Mouse (Mus musculus): ENCODE measurements at regions not wholly inside any gene's neighbourhood (a gene's known extent, or its start where the extent isn't known, plus 50 kb on each side); places are given as distances from the start of the nearest gene placed in this dataset.

- no peaks in the 10 kb centered on the region for H3K4me1 ChIP-seq (replicated peaks)
- H3K27ac ChIP-seq, result no peak overlapping the region
- 82% methylated on average over 5 of the region's 5 CpGs for WGBS
- H3K9me3 ChIP-seq, result no peaks in the 10 kb centered on the region
- H3K27me3 ChIP-seq (ENCODE audit: insufficient read depth, poor library complexity, severe bottlenecking), result no peaks in the 10 kb centered on the region
- no peaks in the 10 kb centered on the region for H3K36me3 ChIP-seq
- DNase-seq (ENCODE audit: low spot score), result no peak
- no peak overlapping the region for H3K4me3 ChIP-seq
Measured at GRCm38 (mm10) chr6:49655241-49655640, 167.3 kb upstream of the Npy start.

GRCm38 (mm10) chr6:49656359-49657280 lies 165.9 kb upstream of the Npy start:
- H3K27me3 ChIP-seq (ENCODE audit: insufficient read depth, poor library complexity, severe bottlenecking), result no peaks in the 10 kb centered on the region
- no peaks in the 10 kb centered on the region for H3K4me1 ChIP-seq (replicated peaks)
- no peak for DNase-seq (ENCODE audit: low spot score)
- 77% methylated on average over 13 of the region's 13 CpGs for WGBS
- H3K27ac ChIP-seq, result no peak overlapping the region
- H3K9me3 ChIP-seq, result no peaks in the 10 kb centered on the region
- no peaks in the 10 kb centered on the region for H3K36me3 ChIP-seq
- no peak overlapping the region for H3K4me3 ChIP-seq

GRCm38 (mm10) chr6:49657988-49658387 lies 164.5 kb upstream of the Npy start:
- 80% methylated on average over 9 of the region's 9 CpGs for WGBS
- DNase-seq (ENCODE audit: low spot score), result no peak
- H3K4me1 ChIP-seq (replicated peaks), result no peaks in the 10 kb centered on the region
- no peaks in the 10 kb centered on the region for H3K27me3 ChIP-seq (ENCODE audit: insufficient read depth, poor library complexity, severe bottlenecking)
- no peaks in the 10 kb centered on the region for H3K9me3 ChIP-seq
- H3K27ac ChIP-seq, result no peak overlapping the region
- no peak overlapping the region for H3K4me3 ChIP-seq
- no peaks in the 10 kb centered on the region for H3K36me3 ChIP-seq

GRCm38 (mm10) chr6:49670991-49671390 lies 151.5 kb upstream of the Npy start:
- H3K36me3 ChIP-seq, result no peaks in the 10 kb centered on the region
- 91% methylated on average over 5 of the region's 5 CpGs for WGBS
- no peak for DNase-seq (ENCODE audit: low spot score)
- no peak overlapping the region for H3K27ac ChIP-seq
- H3K4me3 ChIP-seq, result no peak overlapping the region
- H3K4me1 ChIP-seq (replicated peaks), result no peaks in the 10 kb centered on the region
- H3K9me3 ChIP-seq, result no peaks in the 10 kb centered on the region
- no peaks in the 10 kb centered on the region for H3K27me3 ChIP-seq (ENCODE audit: insufficient read depth, poor library complexity, severe bottlenecking)

- 90% methylated on average over 2 of the region's 2 CpGs for WGBS
- no peaks in the 10 kb centered on the region for H3K9me3 ChIP-seq
- no peaks in the 10 kb centered on the region for H3K27me3 ChIP-seq (ENCODE audit: insufficient read depth, poor library complexity, severe bottlenecking)
- H3K27ac ChIP-seq, result no peak overlapping the region
- DNase-seq (ENCODE audit: low spot score), result no peak
- no peaks in the 10 kb centered on the region for H3K4me1 ChIP-seq (replicated peaks)
- H3K36me3 ChIP-seq, result no peaks in the 10 kb centered on the region
- no peak overlapping the region for H3K4me3 ChIP-seq
Measured at GRCm38 (mm10) chr6:49671912-49672311, 150.6 kb upstream of the Npy start.

- no peaks in the 10 kb centered on the region for H3K36me3 ChIP-seq
- 91% methylated on average over 4 of the region's 4 CpGs for WGBS
- no peak for DNase-seq (ENCODE audit: low spot score)
- H3K4me3 ChIP-seq, result no peak overlapping the region
- H3K27ac ChIP-seq, result no peak overlapping the region
- no peaks in the 10 kb centered on the region for H3K27me3 ChIP-seq (ENCODE audit: insufficient read depth, poor library complexity, severe bottlenecking)
- no peaks in the 10 kb centered on the region for H3K9me3 ChIP-seq
- 0 out of 2 replicates have a peak, but pooled peaks cover under 1% of the 10 kb centered on the region for H3K4me1 ChIP-seq (replicated peaks)
Measured at GRCm38 (mm10) chr6:49686776-49687175, 135.7 kb upstream of the Npy start.

GRCm38 (mm10) chr6:49692032-49692539 lies 130.4 kb upstream of the Npy start:
- 0 out of 2 replicates have a peak, but pooled peaks cover 7% of the 10 kb centered on the region for H3K4me1 ChIP-seq (replicated peaks)
- no peak overlapping the region for H3K4me3 ChIP-seq
- H3K27me3 ChIP-seq (ENCODE audit: insufficient read depth, poor library complexity, severe bottlenecking), result no peaks in the 10 kb centered on the region
- no peaks in the 10 kb centered on the region for H3K9me3 ChIP-seq
- DNase-seq (ENCODE audit: low spot score), result no peak
- no peak overlapping the region for H3K27ac ChIP-seq
- H3K36me3 ChIP-seq, result no peaks in the 10 kb centered on the region
- WGBS, result 57% methylated on average over 6 of the region's 6 CpGs

- Histone ChIP-seq H3K4me3 (no peak overlapping the region), H3K27me3 (ENCODE audit: insufficient read depth, poor library complexity, severe bottlenecking) (no peaks in the 10 kb centered on the region), H3K9me3 (no peaks in the 10 kb centered on the region), H3K36me3 (no peaks in the 10 kb centered on the region), H3K4me1 (replicated peaks) (0 out of 2 replicates have a peak, but pooled peaks cover 7% of the 10 kb centered on the region), H3K27ac (no peak overlapping the region)
- 78% methylated on average over 5 of the region's 5 CpGs for WGBS
- no peak for DNase-seq (ENCODE audit: low spot score)
Measured at GRCm38 (mm10) chr6:49694851-49695250, 127.7 kb upstream of the Npy start.

- no peaks in the 10 kb centered on the region for H3K36me3 ChIP-seq
- 0 out of 2 replicates have a peak, but pooled peaks cover 4% of the 10 kb centered on the region for H3K4me1 ChIP-seq (replicated peaks)
- no peaks in the 10 kb centered on the region for H3K27me3 ChIP-seq (ENCODE audit: insufficient read depth, poor library complexity, severe bottlenecking)
- no peak for DNase-seq (ENCODE audit: low spot score)
- no peak overlapping the region for H3K27ac ChIP-seq
- WGBS, result 91% methylated on average over 10 of the region's 10 CpGs
- no peak overlapping the region for H3K4me3 ChIP-seq
- H3K9me3 ChIP-seq, result no peaks in the 10 kb centered on the region
Measured at GRCm38 (mm10) chr6:49696990-49697389, 125.5 kb upstream of the Npy start.

GRCm38 (mm10) chr6:49701453-49701852 lies 121.1 kb upstream of the Npy start:
- Histone ChIP-seq H3K4me3 (no peak overlapping the region), H3K9me3 (no peaks in the 10 kb centered on the region), H3K36me3 (no peaks in the 10 kb centered on the region), H3K4me1 (replicated peaks) (no peaks in the 10 kb centered on the region), H3K27ac (no peak overlapping the region), H3K27me3 (ENCODE audit: insufficient read depth, poor library complexity, severe bottlenecking) (no peaks in the 10 kb centered on the region)
- DNase-seq (ENCODE audit: low spot score), result no peak
- 90% methylated on average over 7 of the region's 7 CpGs for WGBS

GRCm38 (mm10) chr6:49712980-49713379 lies 109.5 kb upstream of the Npy start:
- no peak overlapping the region for H3K27ac ChIP-seq
- H3K36me3 ChIP-seq, result no peaks in the 10 kb centered on the region
- H3K4me3 ChIP-seq, result no peak overlapping the region
- H3K4me1 ChIP-seq (replicated peaks), result peaks cover 7% of the 10 kb centered on the region; the same call in 1 of the 2 replicates
- no peaks in the 10 kb centered on the region for H3K27me3 ChIP-seq (ENCODE audit: insufficient read depth, poor library complexity, severe bottlenecking)
- no peak for DNase-seq (ENCODE audit: low spot score)
- no peaks in the 10 kb centered on the region for H3K9me3 ChIP-seq
- WGBS, result 88% methylated on average over 1 of the region's 1 CpGs

GRCm38 (mm10) chr6:49716520-49716919 lies 106.0 kb upstream of the Npy start:
- Histone ChIP-seq H3K36me3 (no peaks in the 10 kb centered on the region), H3K4me3 (no peak overlapping the region), H3K4me1 (replicated peaks) (peaks cover 7% of the 10 kb centered on the region; the same call in 1 of the 2 replicates), H3K9me3 (no peaks in the 10 kb centered on the region), H3K27me3 (ENCODE audit: insufficient read depth, poor library complexity, severe bottlenecking) (no peaks in the 10 kb centered on the region), H3K27ac (no peak overlapping the region)
- no peak for DNase-seq (ENCODE audit: low spot score)
- 5% methylated on average over 2 of the region's 2 CpGs for WGBS

GRCm38 (mm10) chr6:49716945-49717344 lies 105.6 kb upstream of the Npy start:
- no peak for DNase-seq (ENCODE audit: low spot score)
- WGBS, result 26% methylated on average over 1 of the region's 1 CpGs
- H3K27me3 ChIP-seq (ENCODE audit: insufficient read depth, poor library complexity, severe bottlenecking), result no peaks in the 10 kb centered on the region
- H3K36me3 ChIP-seq, result no peaks in the 10 kb centered on the region
- H3K4me3 ChIP-seq, result no peak overlapping the region
- no peak overlapping the region for H3K27ac ChIP-seq
- peaks cover 7% of the 10 kb centered on the region; the same call in 1 of the 2 replicates for H3K4me1 ChIP-seq (replicated peaks)
- H3K9me3 ChIP-seq, result no peaks in the 10 kb centered on the region

All from hindbrain, embryonic 10.5 days (tissue).